Mouse (Mus musculus) erythroblast, embryonic 14.5 days (primary cell): ENCODE results near the gene Smarca2. TPM values are rescaled to one million over a fixed set of nuclear protein-coding genes. Genes with fewer than 3 reads are reported as not detected.
"Not testable (repeated sequence)": the region's sequence is repeated elsewhere in the genome, so short reads cannot be mapped to it uniquely, and the experiment has no call there.

Experiments
- H3K27me3 ChIP-seq: 2 replicates; pipeline ENCODE4 v1.6.1; 2012; ENCODE audit warnings: inconsistent platforms; ENCODE audit not compliant: control insufficient read depth
- H3K36me3 ChIP-seq: 2 replicates; pipeline ENCODE4 v1.6.1; 2012; ENCODE audit warnings: mild to moderate bottlenecking, inconsistent platforms; ENCODE audit not compliant: control insufficient read depth
- H3K4me1 ChIP-seq: 2 replicates; pipeline ENCODE4 v1.6.1; 2012; ENCODE audit warnings: inconsistent platforms; ENCODE audit not compliant: control insufficient read depth
- H3K4me3 ChIP-seq: replicated peaks from 2 replicates; pipeline ENCODE3; 2012; ENCODE audit warnings: moderate library complexity, mild to moderate bottlenecking, inconsistent platforms
- H3K9me3 ChIP-seq: 2 replicates; pipeline ENCODE4 v1.6.1; 2012; ENCODE audit warnings: low read length, inconsistent platforms, mixed read lengths; ENCODE audit not compliant: control insufficient read depth
- GATA1 ChIP-seq: IDR thresholded peaks from 2 replicates; pipeline ENCODE4 v1.6.1; 2012; ENCODE audit warnings: low read length, inconsistent platforms, mixed read lengths
- TAL1 ChIP-seq: IDR thresholded peaks from 3 replicates; pipeline ENCODE4 v1.6.1; 2012; ENCODE audit warnings: low read length, inconsistent platforms, mixed read lengths
- polyA plus RNA-seq: library from polyadenylated mRNA; stranded (reverse); fragments of >175 nt; gene quantifications from 2 replicates; pipeline ENCODE4 v1.2.3, GENCODE M21; 2012

The Smarca2 gene
- polyA plus RNA-seq, 1 experiment, result 0.03 TPM

DNA sequence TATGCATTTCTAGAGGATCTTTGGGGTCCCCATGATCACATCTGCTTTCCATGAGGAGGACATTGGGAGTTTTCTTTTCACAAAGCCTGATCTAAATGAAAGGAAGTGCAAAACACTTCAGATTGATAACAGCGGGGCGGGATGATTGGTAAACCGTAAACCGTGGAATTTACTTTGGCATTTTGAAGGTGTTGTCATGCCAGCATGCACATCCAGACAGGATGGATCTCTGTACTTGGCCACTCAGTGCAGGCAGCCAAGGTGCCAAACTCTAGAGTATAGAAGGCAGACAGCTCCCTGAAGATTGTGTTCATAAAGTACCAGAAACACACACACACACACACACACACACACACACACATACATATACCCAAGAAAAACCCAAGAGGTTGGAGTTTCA lies 126.3 kb downstream of the Smarca2 start:
- H3K9me3 ChIP-seq, result no peaks in the 10 kb centered on the region
- H3K4me3 ChIP-seq, result no peak overlapping the region
- no peaks in the 10 kb centered on the region for H3K27me3 ChIP-seq
- no peaks in the 10 kb centered on the region for H3K36me3 ChIP-seq
- no peaks in the 10 kb centered on the region for H3K4me1 ChIP-seq
- TF ChIP-seq GATA1 (no peak), TAL1 (no peak)

DNA sequence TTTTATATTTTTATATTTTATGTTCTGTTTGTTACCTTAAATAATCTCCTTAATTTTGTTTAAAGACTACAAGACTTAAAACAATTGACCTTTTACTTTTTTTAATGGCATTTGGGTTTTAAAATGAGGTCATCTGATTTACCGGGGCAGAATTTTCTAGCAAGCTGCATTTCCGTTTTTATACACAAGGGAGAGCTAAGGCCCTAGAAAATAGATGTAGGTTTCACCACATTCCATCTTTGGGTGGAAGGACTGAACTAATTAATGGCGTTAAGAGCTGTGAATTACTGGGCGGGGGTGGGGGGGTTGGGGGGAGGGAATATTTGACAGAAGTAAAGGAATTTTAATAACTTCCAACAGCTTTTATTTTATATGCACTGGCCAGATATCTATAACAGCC lies 127.0 kb downstream of the Smarca2 start:
- H3K4me1 ChIP-seq, result no peaks in the 10 kb centered on the region
- no peaks in the 10 kb centered on the region for H3K27me3 ChIP-seq
- H3K36me3 ChIP-seq, result no peaks in the 10 kb centered on the region
- TF ChIP-seq TAL1 (no peak), GATA1 (no peak)
- no peaks in the 10 kb centered on the region for H3K9me3 ChIP-seq
- H3K4me3 ChIP-seq, result no peak overlapping the region

DNA sequence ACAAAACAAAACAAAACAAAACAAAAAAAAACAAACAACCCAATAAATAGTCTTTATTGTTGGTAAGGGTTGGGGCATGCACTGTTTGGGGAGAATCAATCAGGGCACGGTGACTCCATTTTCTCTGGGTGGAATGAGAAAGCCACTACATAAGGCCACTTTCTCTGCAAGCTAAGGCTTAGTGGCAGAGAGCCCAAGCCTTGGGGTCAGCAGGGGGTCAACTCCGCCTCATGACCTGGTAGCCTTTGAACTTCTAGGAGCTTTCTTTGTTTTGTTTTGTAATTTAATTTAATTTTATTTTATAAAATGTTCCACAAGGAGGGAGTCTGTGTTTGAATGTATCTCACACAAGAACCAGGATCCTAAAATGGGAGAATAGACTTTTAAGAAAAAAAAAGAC lies 128.2 kb downstream of the Smarca2 start:
- TF ChIP-seq TAL1, result no peak
- TF ChIP-seq GATA1, result no peak
- H3K4me1 ChIP-seq, result no peaks in the 10 kb centered on the region
- no peaks in the 10 kb centered on the region for H3K27me3 ChIP-seq
- no peak overlapping the region for H3K4me3 ChIP-seq
- no peaks in the 10 kb centered on the region for H3K9me3 ChIP-seq
- no peaks in the 10 kb centered on the region for H3K36me3 ChIP-seq

GRCm38 (mm10) chr19:26733546-26734100 lies 128.8 kb downstream of the Smarca2 start:
- Histone ChIP-seq H3K4me3 (no peak overlapping the region), H3K4me1 (no peaks in the 10 kb centered on the region), H3K9me3 (no peaks in the 10 kb centered on the region), H3K36me3 (no peaks in the 10 kb centered on the region), H3K27me3 (no peaks in the 10 kb centered on the region)
- TF ChIP-seq TAL1 (no peak), GATA1 (no peak)

DNA sequence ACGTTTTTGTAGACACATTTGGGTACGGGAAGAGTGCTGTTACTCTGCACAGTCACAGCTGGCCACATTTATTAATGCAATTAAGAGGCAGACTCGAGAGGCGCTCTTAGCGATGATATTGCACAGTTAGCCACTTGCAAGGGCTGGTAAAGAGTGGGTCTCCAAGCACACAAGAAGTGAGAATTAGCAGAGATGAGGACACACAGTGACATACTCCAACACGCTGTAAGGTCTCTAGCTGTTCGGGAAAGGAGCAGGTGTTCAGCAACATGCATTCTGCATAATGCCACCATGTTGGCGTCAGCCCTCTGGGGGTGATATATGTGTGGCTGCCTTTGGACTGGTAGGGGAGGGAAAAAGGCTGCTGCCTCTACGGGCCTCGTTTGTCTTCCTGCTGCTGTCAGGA lies 129.9 kb downstream of the Smarca2 start:
- Histone ChIP-seq H3K4me1 (no peaks in the 10 kb centered on the region), H3K36me3 (no peaks in the 10 kb centered on the region), H3K4me3 (no peak overlapping the region), H3K9me3 (no peaks in the 10 kb centered on the region), H3K27me3 (no peaks in the 10 kb centered on the region)
- TF ChIP-seq GATA1, result no peak
- TF ChIP-seq TAL1, result no peak

DNA sequence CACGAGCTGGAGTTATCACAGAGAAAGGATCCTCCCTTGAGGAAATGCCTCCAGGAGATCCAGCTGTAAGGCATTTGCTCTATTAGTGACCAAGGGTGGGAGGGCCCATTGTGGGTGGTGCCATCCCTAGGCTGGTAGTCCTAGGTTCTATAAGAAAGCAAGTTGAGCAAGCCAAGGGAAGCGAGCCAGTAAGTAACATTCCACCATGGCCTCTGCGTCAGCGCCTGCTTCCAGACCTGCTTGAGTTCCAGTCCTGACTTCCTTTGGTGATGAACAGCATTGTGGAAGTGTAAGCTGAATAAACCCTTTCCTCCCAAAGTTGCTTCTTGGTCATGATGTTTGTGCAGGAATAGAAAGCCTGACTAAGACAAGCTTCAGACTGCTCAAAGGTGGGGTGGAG lies 140.2 kb downstream of the Smarca2 start:
- not testable (repeated sequence) for H3K9me3 ChIP-seq, H3K4me1 ChIP-seq, H3K36me3 ChIP-seq, H3K4me3 ChIP-seq, H3K27me3 ChIP-seq

- Histone ChIP-seq H3K4me3 (no peak overlapping the region), H3K4me1 (peaks cover 2% of the 10 kb centered on the region), H3K36me3 (no peaks in the 10 kb centered on the region), H3K27me3 (no peaks in the 10 kb centered on the region), H3K9me3 (no peaks in the 10 kb centered on the region)
- TF ChIP-seq TAL1 (no peak), GATA1 (no peak)
Observed at GRCm38 (mm10) chr19:26745567-26745966, 140.7 kb downstream of the Smarca2 start.

GRCm38 (mm10) chr19:26746290-26746689 lies 141.4 kb downstream of the Smarca2 start:
- no peak for TF ChIP-seq GATA1
- TF ChIP-seq TAL1, result no peak
- Histone ChIP-seq H3K4me1 (peaks cover 2% of the 10 kb centered on the region), H3K4me3 (no peak overlapping the region), H3K27me3 (no peaks in the 10 kb centered on the region), H3K9me3 (no peaks in the 10 kb centered on the region), H3K36me3 (no peaks in the 10 kb centered on the region)

- Histone ChIP-seq H3K27me3 (no peaks in the 10 kb centered on the region), H3K36me3 (no peaks in the 10 kb centered on the region), H3K4me3 (peak overlapping the region; percentile 57), H3K4me1 (peaks cover 2% of the 10 kb centered on the region), H3K9me3 (no peaks in the 10 kb centered on the region)
- no peak for TF ChIP-seq TAL1
- no peak for TF ChIP-seq GATA1
Observed at GRCm38 (mm10) chr19:26746709-26747467, 142.0 kb downstream of the Smarca2 start.
